Mouse (Mus musculus) C2C12 (cell line): ENCODE measurements around the gene Kptn. TPM values are rescaled to one million over a fixed set of nuclear protein-coding genes. Genes with fewer than 3 reads are reported as not detected.
A peak's percentile ranks its signal among the peaks of the same experiment; 100 is the strongest.

Source experiments
- H3K27me3 ChIP-seq: one replicate; pipeline ENCODE4 v1.6.1; 2011; ENCODE audit not compliant: control insufficient read depth, insufficient read depth, insufficient read length
- H3K36me3 ChIP-seq: one replicate; pipeline ENCODE4 v1.6.1; 2011; ENCODE audit not compliant: control insufficient read depth, insufficient read depth
- H3K4me3 ChIP-seq: one replicate; pipeline ENCODE4 v1.5.1; 2011; ENCODE audit warnings: mild to moderate bottlenecking, control low read depth; ENCODE audit not compliant: poor library complexity, insufficient read depth, severe bottlenecking
- H3K79me2 ChIP-seq: one replicate; pipeline ENCODE4 v1.6.1; 2011; ENCODE audit not compliant: control insufficient read depth, insufficient read depth
- H3K79me3 ChIP-seq: one replicate; pipeline ENCODE4 v1.6.1; 2011; ENCODE audit warnings: low read depth, control low read depth
- H3ac ChIP-seq: one replicate; pipeline ENCODE3; 2011; ENCODE audit warnings: low read depth; ENCODE audit not compliant: control insufficient read depth, insufficient read length
- CEBPB ChIP-seq: IDR thresholded peaks from one replicate; pipeline ENCODE4 v1.6.1; 2011; ENCODE audit warnings: low read depth, mild to moderate bottlenecking, control low read depth, moderate library complexity
- CTCF ChIP-seq: IDR thresholded peaks from one replicate; pipeline ENCODE4 v1.5.1; 2011; ENCODE audit not compliant: control insufficient read depth, insufficient read depth, insufficient read length
- FOSL1 ChIP-seq: IDR thresholded peaks from one replicate; pipeline ENCODE4 v1.8.0; 2011; ENCODE audit warnings: mild to moderate bottlenecking, low read length; ENCODE audit not compliant: poor library complexity, insufficient read depth, severe bottlenecking
- MAX ChIP-seq: IDR thresholded peaks from one replicate; pipeline ENCODE4 v1.6.1; 2011; ENCODE audit warnings: mild to moderate bottlenecking, control low read depth
- MYOD1 ChIP-seq: IDR thresholded peaks from one replicate; pipeline ENCODE4 v1.6.1; 2011; ENCODE audit warnings: low read depth; ENCODE audit not compliant: control insufficient read depth, insufficient read length
- MYOG ChIP-seq: IDR thresholded peaks from one replicate; pipeline ENCODE4 v1.6.1; 2011; ENCODE audit not compliant: control insufficient read depth, insufficient read length; ENCODE audit errors: extremely low read depth
- USF1 ChIP-seq: IDR thresholded peaks from one replicate; pipeline ENCODE4 v1.6.1; 2011; ENCODE audit warnings: low read depth, mild to moderate bottlenecking, control low read depth, moderate library complexity
- polyA plus RNA-seq: library from polyadenylated mRNA; unstranded; fragments of >200 nt; fragmentation: generic; extraction: Trizol; gene quantifications from one replicate; pipeline ENCODE4 v1.2.1, GENCODE M21; 2012; ENCODE audit warnings: missing spikeins

Gene Kptn
- polyA plus RNA-seq, 1 experiment = 13.1 TPM

- H3K36me3 ChIP-seq = no peaks in the 10 kb centered on the region
- no peaks in the 10 kb centered on the region for H3K79me3 ChIP-seq
- H3K79me2 ChIP-seq = no peaks in the 10 kb centered on the region
- peaks cover 29% of the 10 kb centered on the region for H3K27me3 ChIP-seq
- TF ChIP-seq USF1 (no peak), MYOG (no peak), CEBPB (no peak), FOSL1 (no peak), MAX (no peak), CTCF (no peak), MYOD1 (no peak)
- H3ac ChIP-seq = peak within 1 kb of the TSS; percentile 97
- peak within 1 kb of the TSS; percentile 30 for H3K4me3 ChIP-seq
Observed at GRCm38 (mm10) chr7:16174597-16175541, 55.2 kb downstream of the Kptn start, which contains the start of gene Meis3. Gene Meis3 (plus strand): TSS chr7:16175090.

GRCm38 (mm10) chr7:16175542-16175931 lies 55.8 kb downstream of the Kptn start:
- no peaks in the 10 kb centered on the region for H3K79me3 ChIP-seq
- TF ChIP-seq MYOG (no peak), USF1 (no peak), FOSL1 (no peak), MYOD1 (no peak), CEBPB (no peak), CTCF (no peak), MAX (no peak)
- peaks cover 29% of the 10 kb centered on the region for H3K27me3 ChIP-seq

More at GRCm38 (mm10) chr7:16175542-16175931, 55.8 kb downstream of the Kptn start:
- H3ac ChIP-seq = peak overlapping the region; percentile 97
- peak overlapping the region; percentile 30 for H3K4me3 ChIP-seq
- H3K79me2 ChIP-seq = no peaks in the 10 kb centered on the region
- H3K36me3 ChIP-seq = no peaks in the 10 kb centered on the region

Other genes starting within 250 kb of the Kptn start
- not detected for gene Crx, start 239.9 kb upstream of the Kptn start, polyA plus RNA-seq
- not detected for gene Crxos, start 237.3 kb upstream of the Kptn start, polyA plus RNA-seq
- gene Selenow, start 197.5 kb upstream of the Kptn start, polyA plus RNA-seq = 423 TPM
- gene Nop53, start 173.8 kb upstream of the Kptn start, polyA plus RNA-seq = 228 TPM
- 98.7 TPM for gene Ehd2, start 152.3 kb upstream of the Kptn start, polyA plus RNA-seq
- gene Bicra, start 72.0 kb upstream of the Kptn start, polyA plus RNA-seq = 4.3 TPM
- not detected for gene Zfp541, start 58.1 kb upstream of the Kptn start, polyA plus RNA-seq
- gene Napa, start 21.4 kb upstream of the Kptn start, polyA plus RNA-seq = 138 TPM
- 0.02 TPM for gene Slc8a2, start 9.9 kb downstream of the Kptn start, polyA plus RNA-seq
- 4.5 TPM for gene Meis3, start 55.2 kb downstream of the Kptn start, polyA plus RNA-seq
- 14.4 TPM for gene Dhx34, start 102.1 kb downstream of the Kptn start, polyA plus RNA-seq
- gene C5ar2, start 124.3 kb downstream of the Kptn start, polyA plus RNA-seq = not detected
- 0.02 TPM for gene C5ar1, start 139.6 kb downstream of the Kptn start, polyA plus RNA-seq
- 11.7 TPM for gene Inafm1, start 153.7 kb downstream of the Kptn start, polyA plus RNA-seq
- 52.2 TPM for gene Ccdc9, start 166.9 kb downstream of the Kptn start, polyA plus RNA-seq
- gene Bbc3, start 188.5 kb downstream of the Kptn start, polyA plus RNA-seq = 6.6 TPM